Mouse (Mus musculus) T-helper 1 cell (primary cell): ENCODE measurements around the gene Tex30.
"Not testable (repeated sequence)": the region's sequence is repeated elsewhere in the genome, so short reads cannot be mapped to it uniquely, and the experiment has no call there.

Source experiments
- in situ Hi-C: fragments of 300-600 bp; cut with MboI, MseI; formaldehyde crosslinking; loops from one replicate; pipeline ENCODE4 v1.15.1; 2025; ENCODE audit warnings: high pct_unique_total_duplicates

The Tex30 gene

GRCm38 (mm10) chr1:44102259-44102717, at the start of gene Tex30:
TSS of gene Tex30 (minus strand) at chr1:44102441.
- in situ Hi-C loops = no loop called here

- in situ Hi-C loops = no loop called here
Measured at GRCm38 (mm10) chr1:44148706-44149105, 46.5 kb upstream of the Tex30 start.

DNA sequence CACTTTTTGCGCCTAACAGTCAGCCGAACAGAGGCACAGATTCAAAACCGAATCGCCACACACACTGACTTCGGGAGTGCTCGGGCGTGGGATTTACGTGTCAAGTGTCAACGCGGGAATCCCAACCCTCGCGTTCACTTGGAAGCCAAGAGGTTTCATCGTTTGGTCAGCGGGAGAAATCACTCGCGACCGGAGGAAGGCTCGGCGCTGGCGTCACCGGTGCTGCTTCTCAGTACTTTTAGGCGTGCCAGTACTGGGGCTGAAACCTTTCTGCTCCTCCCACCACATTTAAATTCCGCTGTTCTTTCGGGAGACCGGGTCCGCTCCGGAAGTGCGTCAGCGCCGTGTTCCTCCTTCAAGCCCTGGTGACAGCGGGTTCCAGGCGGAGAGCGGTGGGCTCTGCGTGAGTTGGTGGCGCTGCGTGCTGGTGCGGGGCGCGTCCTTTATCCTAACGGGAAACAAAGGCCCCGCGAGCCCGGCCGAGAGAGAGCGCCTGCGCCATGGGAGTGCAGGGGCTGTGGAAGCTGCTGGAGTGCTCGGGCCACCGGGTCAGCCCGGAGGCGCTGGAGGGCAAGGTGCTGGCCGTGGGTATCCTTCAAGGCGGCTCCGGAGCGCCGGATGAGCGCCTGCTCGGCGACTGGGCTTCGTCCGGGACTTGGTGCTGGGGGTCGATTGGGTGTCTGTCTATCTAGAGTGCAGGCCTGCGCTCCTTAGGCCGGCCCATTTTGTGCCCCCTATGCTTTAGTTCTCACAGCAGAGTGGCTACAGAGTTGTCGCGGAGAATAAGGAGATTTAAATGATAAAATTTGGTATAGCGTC, 45.5 kb upstream of the Tex30 start, which contains the start of gene Ercc5:
TSS of gene Ercc5 (plus strand) at position 182 of the 819 bp plus-strand sequence.
- in situ Hi-C loops = no loop called here

DNA sequence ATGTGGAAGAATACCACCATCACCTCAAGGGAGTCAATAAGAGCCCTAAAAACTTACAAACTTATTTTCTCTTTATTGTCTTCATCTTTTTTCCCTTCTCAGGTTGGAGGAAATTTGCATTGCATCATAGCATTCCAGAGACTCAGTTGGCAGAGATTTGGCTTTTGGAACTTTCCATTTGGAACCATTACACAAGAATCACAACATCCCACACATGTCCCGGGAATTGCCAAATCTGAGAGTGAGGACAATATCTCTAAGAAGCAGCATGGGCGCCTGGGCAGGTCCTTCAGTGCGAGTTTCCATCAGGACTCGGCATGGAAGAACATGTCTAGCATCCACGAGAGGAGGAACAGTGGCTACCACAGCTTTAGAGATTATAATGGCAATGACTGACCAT, 40.5 kb upstream of the Tex30 start:
- in situ Hi-C loops = no loop called here

GRCm38 (mm10) chr1:44140232-44140631, 38.0 kb upstream of the Tex30 start:
- in situ Hi-C loops = no loop called here

DNA sequence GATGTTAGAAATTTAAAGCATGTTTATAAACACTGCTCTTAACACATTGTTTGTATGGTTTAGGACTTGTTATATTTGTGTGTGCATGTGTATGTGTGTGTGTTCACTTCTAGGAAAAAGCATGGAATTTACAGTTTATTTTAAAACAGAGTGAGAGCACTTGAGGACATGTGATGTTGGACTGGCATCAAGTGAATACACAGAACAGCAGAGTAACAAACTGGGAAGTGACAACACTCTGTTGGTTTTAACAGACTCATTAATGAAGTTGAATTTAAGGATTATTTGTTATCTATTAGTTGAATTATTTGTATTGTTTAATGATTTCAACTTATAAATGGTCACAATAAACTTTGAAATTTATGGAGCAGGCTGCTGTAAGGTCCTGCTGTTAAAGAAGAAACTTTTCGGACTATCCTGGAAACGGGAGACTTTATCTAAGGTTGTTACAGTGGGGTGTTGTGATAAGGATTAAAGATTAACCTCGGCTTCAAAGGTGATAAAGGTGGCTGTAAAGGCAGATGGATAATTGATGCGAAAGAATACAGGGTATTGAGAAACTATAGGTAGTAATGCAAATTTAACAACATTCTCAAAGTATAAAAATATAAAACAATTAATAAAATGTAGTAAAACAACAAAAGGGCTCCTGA, 27.8 kb upstream of the Tex30 start:
- in situ Hi-C loops = no loop called here

GRCm38 (mm10) chr1:44125590-44125989, 23.3 kb upstream of the Tex30 start:
- in situ Hi-C loops = no loop called here

DNA sequence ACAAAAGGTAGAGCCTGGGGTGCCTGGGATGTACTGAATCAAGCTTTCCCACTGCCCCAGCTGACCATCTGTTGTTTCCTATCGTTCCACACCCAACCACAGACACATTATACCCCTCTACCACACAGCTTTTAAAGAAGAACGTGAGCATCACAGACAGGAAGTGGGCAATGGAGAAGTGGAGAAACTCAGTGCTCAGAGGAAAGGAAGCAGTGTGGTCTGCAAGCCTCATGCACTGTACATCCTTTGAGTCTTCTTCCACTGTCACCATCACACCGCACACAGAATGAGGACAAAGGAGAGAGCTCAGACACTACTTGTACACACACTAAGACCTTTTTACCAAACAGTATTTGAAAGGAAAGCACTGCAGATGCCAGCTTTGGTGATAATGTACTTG, 20.0 kb upstream of the Tex30 start:
- in situ Hi-C loops = no loop called here

- in situ Hi-C loops = no loop called here
Measured at GRCm38 (mm10) chr1:44120074-44120406, 17.8 kb upstream of the Tex30 start.

GRCm38 (mm10) chr1:44119201-44120073, 17.2 kb upstream of the Tex30 start:
- in situ Hi-C loops = no loop called here

GRCm38 (mm10) chr1:44118239-44119054, 16.2 kb upstream of the Tex30 start, which contains the start of the genes Kdelc1 and Bivm:
TSS of gene Kdelc1 (minus strand) at chr1:44118808.
TSS of gene Bivm (plus strand) at chr1:44118957.
- in situ Hi-C loops = no loop called here

GRCm38 (mm10) chr1:44117571-44117970, 15.3 kb upstream of the Tex30 start:
- in situ Hi-C loops = no loop called here

DNA sequence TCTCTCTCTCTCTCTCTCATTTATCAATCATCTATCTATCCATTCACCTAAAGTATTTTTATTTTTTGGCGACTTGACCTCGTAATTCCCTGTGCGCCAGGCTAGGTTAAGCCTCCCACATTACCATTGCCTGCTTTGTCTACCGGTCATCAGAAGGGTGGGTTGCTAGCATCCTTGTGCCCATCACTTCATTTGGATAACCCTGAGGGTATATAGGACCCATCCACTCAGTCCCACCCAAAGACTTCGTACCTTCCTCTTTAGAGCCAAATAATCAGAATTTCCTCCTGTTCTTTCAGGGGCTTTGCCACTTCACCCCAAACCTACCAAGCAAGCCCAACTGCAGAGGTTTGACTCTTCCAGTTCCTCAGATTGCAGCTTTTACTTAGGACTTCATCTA, 698 bp upstream of the Tex30 start:
- in situ Hi-C loops = no loop called here

- in situ Hi-C loops = no loop called here
Measured at GRCm38 (mm10) chr1:44101448-44102225, 604 bp downstream of the Tex30 start.

GRCm38 (mm10) chr1:44064625-44065024, 37.6 kb downstream of the Tex30 start:
- in situ Hi-C loops = loop anchor here (5.0 kb wide), 1 partner anchor 52 kb away; no protein-coding TSS in a partner anchor

GRCm38 (mm10) chr1:44063439-44063838, 38.8 kb downstream of the Tex30 start:
- in situ Hi-C loops = no loop called here

DNA sequence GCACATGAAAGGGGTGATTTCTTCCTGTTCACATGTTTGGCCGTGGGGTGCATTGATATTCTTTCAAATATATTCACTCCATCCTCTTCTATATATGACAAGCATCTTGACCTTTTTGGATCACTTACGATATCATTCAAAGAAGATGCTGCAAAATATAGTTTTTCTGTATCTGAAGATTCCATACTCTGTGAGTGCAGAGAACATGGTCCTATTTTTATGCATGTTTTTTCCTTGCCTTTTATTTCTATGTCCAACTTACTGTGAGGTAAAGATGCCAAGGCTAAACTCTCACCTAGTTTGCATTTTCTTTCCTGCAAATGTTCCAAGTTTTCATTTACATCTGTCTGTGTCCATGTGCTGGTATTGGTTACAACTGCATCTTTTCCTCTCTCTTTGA, 40.4 kb downstream of the Tex30 start, which contains the start of gene Gm8251:
TSS of gene Gm8251 (minus strand) at position 101 of the 400 bp plus-strand sequence.
- in situ Hi-C loops = no loop called here

DNA sequence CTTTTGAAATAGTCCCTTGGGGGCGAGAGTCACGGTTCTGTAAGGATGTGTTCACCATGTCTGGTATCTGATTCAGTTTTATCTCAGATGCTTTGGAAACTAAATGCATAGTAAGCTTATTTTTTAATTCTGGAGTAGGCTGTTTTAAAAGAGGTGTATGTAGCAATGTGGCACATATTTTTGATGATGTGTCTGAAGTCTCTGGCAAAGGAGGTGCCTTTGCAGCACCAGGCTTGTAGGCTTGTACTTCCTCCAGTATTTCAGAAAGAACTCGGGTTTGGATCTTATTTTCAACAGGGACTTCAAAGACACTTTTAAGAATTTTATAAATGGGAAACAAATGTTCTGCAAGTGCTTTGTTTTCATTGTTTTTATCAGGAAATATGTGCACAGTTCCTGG, 44.4 kb downstream of the Tex30 start:
- in situ Hi-C loops = loop anchor here (10.0 kb wide), 1 partner anchor 293 kb away; no protein-coding TSS in a partner anchor

DNA sequence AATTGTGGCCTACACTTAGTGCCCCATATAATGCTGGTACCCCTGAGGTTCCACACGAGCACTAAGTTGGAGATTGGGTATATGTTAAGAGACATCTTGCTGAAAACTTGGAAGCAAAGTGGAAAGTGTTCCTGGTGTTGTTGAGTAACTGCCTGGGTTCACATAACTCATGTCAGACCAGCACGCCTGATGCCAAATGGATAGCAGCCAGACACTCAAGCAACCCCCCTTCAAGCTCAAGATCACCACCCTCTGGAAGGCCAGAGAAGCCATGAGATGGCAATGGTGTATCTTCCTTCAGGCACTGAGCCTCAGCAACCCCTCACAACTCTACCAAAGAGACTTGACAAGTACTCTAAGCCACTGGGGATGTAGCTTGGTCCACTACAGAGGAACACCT, 55.7 kb downstream of the Tex30 start:
- in situ Hi-C loops = no loop called here

GRCm38 (mm10) chr1:44045689-44046088, 56.6 kb downstream of the Tex30 start:
- in situ Hi-C loops = not testable (repeated sequence)
